Mouse (Mus musculus): Measurements from ENCODE around the gene Ncf2. TPM values are rescaled to one million over a fixed set of nuclear protein-coding genes. Genes with fewer than 3 reads are reported as not detected.
"Not testable (repeated sequence)": the region's sequence is repeated elsewhere in the genome, so short reads cannot be mapped to it uniquely, and the experiment has no call there.

Ncf2 gene
- 0.18 TPM for polyA plus RNA-seq (2021)

GRCm38 (mm10) chr1:152799897-152800296, at the start of gene Ncf2:
Gene Ncf2 (plus strand): TSS chr1:152800194.
- H3K27me3 ChIP-seq, result no peaks in the 10 kb centered on the region
- ATAC-seq (no peak), DNase-seq (ENCODE audit: low read depth, low spot score) (no peak)
- in situ Hi-C loops (cut with MboI; ENCODE audit: low pct_unique_long_range_greater_than_20kb), result no loop called here
- CTCF ChIA-PET, result no interaction called here
- no peak for TF ChIP-seq CTCF (IDR thresholded peaks at IDR 0.05)
- POLR2A ChIA-PET, result no interaction called here

GRCm38 (mm10) chr1:152750312-152750965, 49.6 kb upstream of the Ncf2 start, which contains the start of gene Apobec4:
Gene Apobec4 (plus strand): TSS chr1:152750551.
- TF ChIP-seq CTCF (IDR thresholded peaks at IDR 0.05), result no peak
- in situ Hi-C loops (cut with MboI; ENCODE audit: low pct_unique_long_range_greater_than_20kb), result no loop called here
- no peak for ATAC-seq
- CTCF ChIA-PET, result interaction anchor here (1.1 to 2.1 kb wide), 4 partner anchors 13 to 230 kb away, joined by 3 to 5 read pairs (median 4); no protein-coding TSS in a partner anchor
- POLR2A ChIA-PET, result no interaction called here
- no peak for DNase-seq (ENCODE audit: low read depth, low spot score)
- H3K27me3 ChIP-seq, result no peaks in the 10 kb centered on the region

GRCm38 (mm10) chr1:152761791-152762190, 38.2 kb upstream of the Ncf2 start:
- ChIA-PET CTCF (interaction anchor here (1.3 to 1.6 kb wide), 2 partner anchors 154 to 237 kb away, joined by 3 to 4 read pairs; no protein-coding TSS in a partner anchor), POLR2A (no interaction called here)
- in situ Hi-C loops (cut with MboI; ENCODE audit: low pct_unique_long_range_greater_than_20kb), result no loop called here
- ATAC-seq (no peak), DNase-seq (ENCODE audit: low read depth, low spot score) (no peak)
- no peak for TF ChIP-seq CTCF (IDR thresholded peaks at IDR 0.05)
- H3K27me3 ChIP-seq, result no peaks in the 10 kb centered on the region

GRCm38 (mm10) chr1:152766032-152766772, 33.8 kb upstream of the Ncf2 start, which contains the start of the genes Rgl1 and Arpc5:
Gene Rgl1 (minus strand): TSS chr1:152766351.
Gene Arpc5 (plus strand): TSS chr1:152766542.
- ChIA-PET CTCF (interaction anchor here (3.7 kb wide), 1 partner anchor 245 kb away, joined by 14 read pairs; no protein-coding TSS in a partner anchor), POLR2A (interaction anchor here (0.5 to 0.6 kb wide), 2 partner anchors 333 to 568 kb away, joined by 3 to 8 read pairs; no protein-coding TSS in a partner anchor)
- ATAC-seq (peak; percentile 97), DNase-seq (ENCODE audit: low read depth, low spot score) (peak; percentile 79)
- no peak for TF ChIP-seq CTCF (IDR thresholded peaks at IDR 0.05)
- in situ Hi-C loops (cut with MboI; ENCODE audit: low pct_unique_long_range_greater_than_20kb), result no loop called here
- no peaks in the 10 kb centered on the region for H3K27me3 ChIP-seq

GRCm38 (mm10) chr1:152766804-152767748, 32.9 kb upstream of the Ncf2 start:
- peak; percentile 23 for ATAC-seq
- no peaks in the 10 kb centered on the region for H3K27me3 ChIP-seq
- TF ChIP-seq CTCF (IDR thresholded peaks at IDR 0.05), result no peak
- no peak for DNase-seq (ENCODE audit: low read depth, low spot score)
- in situ Hi-C loops (cut with MboI; ENCODE audit: low pct_unique_long_range_greater_than_20kb), result no loop called here
- CTCF ChIA-PET, result interaction anchor here (0.8 to 3.7 kb wide), 8 partner anchors 9 to 246 kb away, joined by 3 to 14 read pairs (median 5); no protein-coding TSS in a partner anchor
- POLR2A ChIA-PET, result interaction anchor here (0.6 to 1.5 kb wide), 6 partner anchors 9 to 567 kb away, joined by 3 to 7 read pairs (median 4); no protein-coding TSS in a partner anchor

DNA sequence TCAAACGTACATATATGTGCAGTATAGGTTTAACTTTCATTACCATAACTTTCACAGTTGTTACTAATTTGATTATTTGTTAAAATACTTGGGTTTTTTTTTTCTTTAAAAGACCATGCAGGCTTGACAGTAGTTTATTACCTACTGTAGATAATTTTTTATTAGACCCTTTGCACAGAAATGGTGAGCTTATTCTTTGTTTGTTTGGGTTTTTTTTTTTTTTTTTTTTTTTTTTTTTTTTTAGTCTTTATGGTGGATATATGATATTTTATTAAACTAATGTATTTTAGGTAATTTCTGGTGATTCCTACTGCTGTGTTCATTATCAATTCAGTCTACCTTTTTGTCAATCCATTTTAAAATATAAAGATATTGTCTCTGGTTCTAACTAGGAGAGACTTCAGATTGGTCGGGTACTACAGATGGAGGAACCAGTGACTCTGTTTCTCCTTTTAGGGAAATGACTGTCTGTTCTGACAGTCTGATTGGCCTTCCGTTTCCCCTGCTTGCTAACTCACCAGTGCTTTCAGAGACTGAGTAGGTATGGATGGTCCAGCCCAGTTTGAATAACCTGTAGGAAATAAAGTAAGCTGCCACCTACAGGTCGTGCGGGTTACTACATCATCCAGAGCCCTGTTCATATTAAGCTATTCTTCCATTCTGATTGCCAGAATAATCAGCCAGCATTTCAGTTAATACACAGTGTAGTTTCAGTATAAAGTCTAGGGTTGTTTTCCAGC, 32.1 kb upstream of the Ncf2 start:
- in situ Hi-C loops (cut with MboI; ENCODE audit: low pct_unique_long_range_greater_than_20kb), result no loop called here
- ChIA-PET CTCF (interaction anchor here (0.8 to 3.7 kb wide), 10 partner anchors 8 to 247 kb away, joined by 3 to 14 read pairs (median 5); no protein-coding TSS in a partner anchor), POLR2A (interaction anchor here (0.6 to 1.5 kb wide), 5 partner anchors 8 to 416 kb away, joined by 3 to 7 read pairs (median 4); no protein-coding TSS in a partner anchor)
- H3K27me3 ChIP-seq, result no peaks in the 10 kb centered on the region
- DNase-seq (ENCODE audit: low read depth, low spot score) (no peak), ATAC-seq (peak; percentile 48)
- TF ChIP-seq CTCF (IDR thresholded peaks at IDR 0.05), result no peak

DNA sequence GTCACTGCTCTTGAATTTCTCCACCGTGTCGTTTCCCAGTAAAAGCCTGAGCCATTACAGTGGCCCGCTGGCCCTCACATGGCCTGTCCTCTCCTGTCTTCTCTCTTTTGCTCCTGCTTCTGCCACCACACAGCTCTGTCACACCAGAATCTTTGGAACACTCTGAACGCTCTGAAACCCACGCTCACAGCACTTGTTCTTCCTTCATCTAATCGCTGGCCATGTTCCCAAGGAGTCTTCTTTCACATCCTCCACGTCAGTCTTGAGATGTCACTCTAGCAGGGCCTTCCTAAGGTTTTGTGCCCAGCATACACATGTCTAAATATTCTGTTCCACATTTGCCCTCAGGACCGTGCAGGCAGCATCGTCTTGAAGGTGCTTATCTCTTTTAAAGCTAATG, 29.0 kb upstream of the Ncf2 start:
- CTCF ChIA-PET, result no interaction called here
- POLR2A ChIA-PET, result no interaction called here
- H3K27me3 ChIP-seq, result no peaks in the 10 kb centered on the region
- no peak for ATAC-seq
- no peak for TF ChIP-seq CTCF (IDR thresholded peaks at IDR 0.05)
- DNase-seq (ENCODE audit: low read depth, low spot score), result no peak
- in situ Hi-C loops (cut with MboI; ENCODE audit: low pct_unique_long_range_greater_than_20kb), result no loop called here

DNA sequence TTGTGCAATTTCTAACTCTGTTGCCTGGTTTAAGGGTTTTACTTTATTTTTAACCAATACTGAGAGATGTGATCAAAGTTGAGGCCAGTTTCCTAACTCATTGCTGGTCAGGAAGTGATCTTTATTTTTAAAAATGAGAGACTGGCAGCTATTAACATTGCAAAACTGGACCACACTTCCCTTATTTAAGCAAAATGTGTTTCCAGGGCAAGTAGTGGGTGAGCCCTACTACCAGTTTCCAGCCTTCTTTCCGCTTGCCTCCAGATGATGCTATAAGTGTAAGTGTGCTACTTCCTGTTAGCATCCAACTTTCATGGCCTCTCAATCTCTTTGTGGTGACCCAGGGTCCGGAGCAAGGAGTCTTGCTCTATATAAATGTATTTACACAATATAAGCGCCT, 25.4 kb upstream of the Ncf2 start:
- ATAC-seq; POLR2A ChIA-PET; CTCF ChIA-PET; DNase-seq (ENCODE audit: low read depth, low spot score); H3K27me3 ChIP-seq; in situ Hi-C loops (cut with MboI; ENCODE audit: low pct_unique_long_range_greater_than_20kb): not testable (repeated sequence)

DNA sequence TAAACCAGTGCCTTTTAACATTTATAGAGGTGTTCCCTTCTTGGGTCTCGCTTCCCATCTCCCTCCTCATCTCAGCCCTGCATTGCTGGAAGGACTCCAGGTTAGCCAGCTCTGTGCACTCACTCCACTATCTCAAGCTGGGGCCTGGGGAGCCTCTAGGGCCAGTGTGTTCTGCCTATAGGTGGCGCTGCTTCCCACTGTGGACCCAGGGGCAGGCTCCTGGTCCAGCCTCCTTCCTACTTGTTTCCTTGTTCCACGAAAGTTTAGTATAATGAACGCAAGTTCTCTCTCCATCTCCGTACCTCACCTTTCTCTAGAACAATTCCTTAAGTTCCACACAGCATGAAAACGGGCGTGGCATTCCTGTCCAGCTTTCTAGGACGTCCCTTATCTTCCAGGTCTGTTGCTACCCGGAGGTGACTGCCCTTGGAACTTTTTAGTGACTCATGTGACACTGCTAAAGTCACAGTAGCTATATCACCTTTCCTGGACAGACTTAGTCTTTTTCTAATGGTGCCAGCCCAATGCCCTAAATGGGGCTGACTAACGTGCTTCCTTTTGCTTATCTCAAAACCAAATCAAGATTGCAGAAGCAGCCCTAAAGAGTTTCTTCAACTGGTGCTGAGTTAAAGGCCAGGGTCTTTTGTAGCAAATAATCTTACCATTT, 20.8 kb upstream of the Ncf2 start:
- in situ Hi-C loops (cut with MboI; ENCODE audit: low pct_unique_long_range_greater_than_20kb), result no loop called here
- CTCF ChIA-PET, result interaction anchor here (1.2 to 1.7 kb wide), 4 partner anchors 11 to 159 kb away, joined by 3 to 6 read pairs (median 4); no protein-coding TSS in a partner anchor

More for the DNA sequence above, 20.8 kb upstream of the Ncf2 start:
- H3K27me3 ChIP-seq, result no peaks in the 10 kb centered on the region
- TF ChIP-seq CTCF (IDR thresholded peaks at IDR 0.05), result peak; percentile 94
- no peak for DNase-seq (ENCODE audit: low read depth, low spot score)
- POLR2A ChIA-PET, result interaction anchor here (0.6 kb wide), 1 partner anchor 1521 kb away, joined by 3 read pairs; no protein-coding TSS in a partner anchor
- ATAC-seq, result peak; percentile 57
